Mouse (Mus musculus): ENCODE results near the gene Srcin1. TPM values are rescaled to one million over a fixed set of nuclear protein-coding genes. Genes with fewer than 3 reads are reported as not detected.

Srcin1 gene
- polyA plus RNA-seq, 1 experiment, result 0.18 TPM

DNA sequence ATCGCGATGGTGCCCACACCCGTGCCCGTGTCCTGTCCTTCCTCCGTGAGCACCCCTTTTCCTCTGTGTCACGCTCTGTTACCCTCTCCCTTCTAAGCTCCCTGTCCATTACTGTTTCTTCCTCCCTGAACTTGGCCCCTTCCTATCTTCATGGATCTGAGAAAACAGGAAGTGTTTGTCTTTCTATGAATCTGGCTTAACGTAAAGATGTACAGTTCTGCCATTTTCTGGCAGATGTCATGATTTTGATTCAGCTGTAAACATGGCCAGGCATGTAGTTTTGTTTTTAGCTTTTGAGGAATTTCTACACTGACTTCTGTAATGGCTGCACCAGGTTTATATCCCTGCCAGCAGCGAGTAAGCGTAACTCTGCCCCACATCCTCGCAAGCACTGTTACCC, 96.9 kb downstream of the Srcin1 start:
- H3K4me1 ChIP-seq (ENCODE audit: control insufficient read depth, insufficient read depth, low read length), result peaks cover 7% of the 10 kb centered on the region
- H3K27ac ChIP-seq (ENCODE audit: insufficient read depth, low read length), result peak overlapping the region; percentile 1; the same call in 1 of the 2 replicates
- TF ChIP-seq CTCF (IDR thresholded peaks at IDR 0.05; ENCODE audit: borderline replicate concordance, insufficient read depth, low read length) (no peak), POLR2A (IDR thresholded peaks at IDR 0.05; ENCODE audit: low read depth, low read length) (no peak)
- no peak overlapping the region for H3K4me3 ChIP-seq (ENCODE audit: insufficient read depth, low read length)

DNA sequence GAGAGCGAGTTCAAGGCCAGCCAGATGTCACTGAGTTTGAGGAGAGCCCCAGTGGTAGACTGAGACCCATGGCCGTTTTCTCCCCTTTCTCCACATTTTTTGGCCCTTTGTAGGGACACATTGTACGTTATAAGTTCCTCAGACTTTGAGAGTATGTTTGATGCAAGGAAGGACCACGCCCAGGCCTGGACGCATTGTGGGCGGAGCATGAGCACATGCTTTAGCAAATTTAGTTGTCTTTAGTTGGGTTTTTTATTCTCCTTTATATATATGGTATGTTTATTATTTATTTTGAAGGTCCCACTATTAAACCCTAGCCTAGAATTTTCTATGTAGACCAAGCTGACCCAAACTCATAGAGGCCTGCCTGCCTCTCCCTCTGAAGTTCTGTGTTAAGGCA, 97.6 kb downstream of the Srcin1 start:
- peaks cover 7% of the 10 kb centered on the region for H3K4me1 ChIP-seq (ENCODE audit: control insufficient read depth, insufficient read depth, low read length)
- H3K4me3 ChIP-seq (ENCODE audit: insufficient read depth, low read length), result no peak overlapping the region
- no peak for TF ChIP-seq POLR2A (IDR thresholded peaks at IDR 0.05; ENCODE audit: low read depth, low read length)
- TF ChIP-seq CTCF (IDR thresholded peaks at IDR 0.05; ENCODE audit: borderline replicate concordance, insufficient read depth, low read length), result no peak
- no peak overlapping the region for H3K27ac ChIP-seq (ENCODE audit: insufficient read depth, low read length)

DNA sequence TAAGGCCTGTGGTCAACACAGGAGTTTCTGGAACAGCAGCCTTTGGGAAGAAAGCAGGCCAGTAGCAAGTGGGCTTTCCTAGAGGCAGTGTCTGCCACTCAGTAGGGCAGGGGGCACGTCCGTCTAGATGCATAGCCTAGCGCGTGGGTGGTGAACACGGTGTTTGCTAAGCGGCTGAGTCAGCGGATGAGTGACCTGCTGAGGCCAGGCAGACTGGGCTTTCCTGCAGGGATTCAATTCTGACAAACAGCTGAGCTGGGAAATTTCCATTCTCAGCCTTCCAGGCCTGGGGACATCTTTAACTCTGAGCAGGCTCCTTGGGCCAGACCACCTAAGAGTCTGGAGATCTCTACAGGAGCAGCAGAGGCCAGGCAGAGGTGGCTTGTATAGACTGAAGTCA, 98.6 kb downstream of the Srcin1 start:
- Histone ChIP-seq H3K27ac (ENCODE audit: insufficient read depth, low read length) (peak overlapping the region; percentile 25; the same call in 1 of the 2 replicates), H3K4me3 (ENCODE audit: insufficient read depth, low read length) (no peak overlapping the region), H3K4me1 (ENCODE audit: control insufficient read depth, insufficient read depth, low read length) (peaks cover 7% of the 10 kb centered on the region)
- no peak for TF ChIP-seq CTCF (IDR thresholded peaks at IDR 0.05; ENCODE audit: borderline replicate concordance, insufficient read depth, low read length)
- no peak for TF ChIP-seq POLR2A (IDR thresholded peaks at IDR 0.05; ENCODE audit: low read depth, low read length)

DNA sequence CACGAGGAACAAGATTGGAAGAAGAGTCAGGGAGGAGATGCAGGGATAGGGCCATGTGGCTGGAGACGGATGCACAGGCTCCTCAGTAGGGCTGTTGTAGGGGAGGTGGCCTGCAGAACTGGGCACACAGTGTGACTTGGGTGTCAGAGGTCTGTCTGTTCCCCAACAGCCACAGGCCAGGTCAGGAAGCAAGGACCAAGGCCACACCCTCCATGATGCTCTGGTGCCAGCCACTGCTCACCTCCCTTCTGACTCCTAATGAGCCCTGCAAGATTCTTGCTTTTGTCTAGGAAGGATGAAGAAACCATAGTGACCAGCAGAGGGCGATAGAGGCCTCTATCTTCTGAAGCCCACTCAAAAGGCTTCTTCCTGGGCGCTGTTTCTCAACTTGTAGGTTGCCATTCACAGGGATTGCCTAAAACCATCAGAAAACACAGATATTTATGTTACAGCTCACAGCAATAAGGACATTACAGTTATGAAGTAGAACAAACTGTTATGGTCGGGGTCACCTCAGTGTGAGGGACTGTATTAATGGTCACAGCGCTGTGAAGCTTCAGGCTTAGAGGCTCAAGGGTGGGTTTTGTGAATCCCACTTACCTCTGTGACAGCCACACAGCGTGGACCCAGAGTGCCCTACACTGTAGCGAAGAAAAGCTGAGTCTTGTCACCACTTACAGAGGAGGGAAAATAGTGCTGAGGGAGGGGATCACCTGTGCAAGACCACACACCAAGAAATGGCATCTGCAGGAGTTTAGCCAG, 99.5 kb downstream of the Srcin1 start:
- Histone ChIP-seq H3K27ac (ENCODE audit: insufficient read depth, low read length) (peak overlapping the region; percentile 3; the same call in 1 of the 2 replicates), H3K4me1 (ENCODE audit: control insufficient read depth, insufficient read depth, low read length) (peaks cover 7% of the 10 kb centered on the region)
- no peak for TF ChIP-seq POLR2A (IDR thresholded peaks at IDR 0.05; ENCODE audit: low read depth, low read length)
- TF ChIP-seq CTCF (IDR thresholded peaks at IDR 0.05; ENCODE audit: borderline replicate concordance, insufficient read depth, low read length), result 0 out of 2 replicates have a peak, but pooled peaks have one; percentile 6

DNA sequence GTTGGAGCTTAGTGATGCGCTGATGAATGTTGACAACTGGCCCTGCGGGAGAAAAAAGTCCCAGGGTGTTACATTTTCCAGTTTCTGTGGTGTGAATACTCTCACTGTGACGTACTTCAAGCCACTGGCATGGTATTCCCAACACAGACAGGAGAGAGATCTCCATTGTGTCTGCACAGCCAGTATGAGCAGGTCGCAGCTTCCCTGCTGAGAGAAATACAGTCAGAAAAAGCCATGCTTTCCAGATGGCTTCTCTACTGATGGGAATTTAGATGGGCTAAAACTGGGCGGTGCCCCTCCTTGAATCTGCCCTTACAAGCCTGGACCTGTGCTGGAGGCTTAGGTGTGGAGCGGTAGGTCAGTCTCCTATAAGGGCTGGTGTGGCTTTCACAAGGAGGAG, 104.7 kb downstream of the Srcin1 start:
- no peak overlapping the region for H3K4me3 ChIP-seq (ENCODE audit: insufficient read depth, low read length)
- TF ChIP-seq CTCF (IDR thresholded peaks at IDR 0.05; ENCODE audit: borderline replicate concordance, insufficient read depth, low read length), result no peak
- no peak for TF ChIP-seq POLR2A (IDR thresholded peaks at IDR 0.05; ENCODE audit: low read depth, low read length)
- no peaks in the 10 kb centered on the region for H3K4me1 ChIP-seq (ENCODE audit: control insufficient read depth, insufficient read depth, low read length)
- H3K27ac ChIP-seq (ENCODE audit: insufficient read depth, low read length), result no peak overlapping the region

More for the DNA sequence above, 99.5 kb downstream of the Srcin1 start:
- no peak overlapping the region for H3K4me3 ChIP-seq (ENCODE audit: insufficient read depth, low read length)

DNA sequence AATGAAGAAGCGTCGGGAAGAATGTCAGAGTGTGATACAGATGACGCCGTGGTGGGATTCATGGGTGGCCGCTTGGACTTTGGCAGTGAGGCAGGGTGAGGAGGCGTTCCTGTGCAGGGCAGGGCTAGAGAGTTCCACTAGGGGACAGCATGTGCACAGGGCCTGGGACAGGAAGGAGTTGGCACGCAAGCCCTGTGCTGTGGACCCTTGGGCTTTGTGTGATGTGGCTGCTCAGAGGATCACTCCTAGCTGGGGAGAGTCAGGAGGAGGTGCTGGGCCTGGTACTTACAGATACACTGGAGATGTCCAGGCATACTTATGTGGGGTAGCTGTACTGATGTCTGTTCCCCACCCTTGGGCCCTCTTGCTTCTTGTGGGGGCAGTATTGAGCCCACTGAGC, 106.2 kb downstream of the Srcin1 start:
- Histone ChIP-seq H3K4me1 (ENCODE audit: control insufficient read depth, insufficient read depth, low read length) (no peaks in the 10 kb centered on the region), H3K4me3 (ENCODE audit: insufficient read depth, low read length) (no peak overlapping the region), H3K27ac (ENCODE audit: insufficient read depth, low read length) (no peak overlapping the region)
- TF ChIP-seq POLR2A (IDR thresholded peaks at IDR 0.05; ENCODE audit: low read depth, low read length), result no peak
- TF ChIP-seq CTCF (IDR thresholded peaks at IDR 0.05; ENCODE audit: borderline replicate concordance, insufficient read depth, low read length), result peak; percentile 15; the same call in 1 of the 2 replicates

DNA sequence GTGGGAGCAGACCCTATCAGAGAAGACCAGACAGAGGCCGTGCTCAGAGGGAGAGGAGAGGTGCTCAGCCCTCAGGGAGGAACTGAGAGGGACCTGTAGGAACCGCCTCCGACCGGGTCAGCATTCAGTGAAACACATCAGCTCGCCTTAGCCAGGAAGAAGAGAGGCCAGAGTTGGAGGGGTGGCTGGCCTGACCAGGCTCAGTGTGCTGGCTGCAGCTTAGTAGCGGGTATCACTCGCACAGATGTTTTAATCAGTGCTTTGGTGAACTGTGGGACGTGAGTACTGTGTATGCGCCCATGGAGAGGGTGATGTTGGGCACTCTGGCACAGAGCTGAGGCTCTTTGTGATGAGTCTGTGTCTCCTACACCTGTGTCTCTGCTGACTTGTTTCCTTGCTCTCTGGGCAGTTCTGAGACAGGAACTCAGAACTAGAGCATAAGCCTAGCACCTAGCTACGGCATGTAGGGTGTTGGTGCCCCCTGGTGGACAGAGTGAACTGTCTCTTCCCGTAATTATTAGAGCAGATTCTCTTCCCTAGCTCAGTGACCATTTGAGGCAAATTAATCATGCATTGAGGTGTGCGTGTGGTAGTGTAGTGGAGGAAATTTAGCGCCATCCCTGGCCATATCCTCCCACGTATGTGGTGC, 107.2 kb downstream of the Srcin1 start:
- Histone ChIP-seq H3K27ac (ENCODE audit: insufficient read depth, low read length) (no peak overlapping the region), H3K4me1 (ENCODE audit: control insufficient read depth, insufficient read depth, low read length) (no peaks in the 10 kb centered on the region), H3K4me3 (ENCODE audit: insufficient read depth, low read length) (no peak overlapping the region)
- TF ChIP-seq CTCF (IDR thresholded peaks at IDR 0.05; ENCODE audit: borderline replicate concordance, insufficient read depth, low read length) (peak; percentile 92), POLR2A (IDR thresholded peaks at IDR 0.05; ENCODE audit: low read depth, low read length) (no peak)

DNA sequence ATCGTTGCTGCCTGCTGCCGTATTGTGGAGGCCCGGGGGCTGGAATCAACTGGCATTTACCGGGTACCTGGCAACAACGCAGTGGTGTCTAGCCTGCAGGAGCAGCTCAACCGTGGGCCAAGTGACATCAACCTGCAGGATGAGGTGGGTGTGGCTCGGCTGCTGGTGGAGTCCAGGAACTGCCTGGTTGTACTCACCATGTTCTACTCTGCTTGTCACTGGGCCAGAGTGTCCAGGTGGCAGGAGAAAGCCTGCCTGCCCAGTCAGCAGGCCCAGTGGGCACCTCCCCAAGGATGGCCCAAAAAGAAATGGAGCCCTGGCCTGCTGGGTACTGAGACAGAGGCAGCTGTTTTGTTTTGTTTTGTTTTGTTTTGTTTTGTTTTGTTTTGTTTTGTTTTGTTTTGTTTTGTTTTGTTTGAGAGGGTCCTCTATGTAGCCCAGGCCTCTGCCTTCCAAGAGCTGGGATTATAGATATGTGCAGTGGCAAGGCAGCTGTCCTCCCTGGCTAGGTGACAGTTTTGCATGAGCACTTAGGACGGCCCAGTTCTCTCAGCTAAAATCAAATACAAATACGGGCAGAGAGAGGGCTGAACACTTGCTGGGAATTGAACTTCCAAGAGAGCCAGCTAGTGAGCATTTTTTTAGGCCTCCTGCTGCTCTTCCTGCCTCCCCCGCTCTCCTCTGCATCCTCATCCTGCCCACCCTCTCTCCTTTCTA, 109.4 kb downstream of the Srcin1 start:
- H3K4me1 ChIP-seq (ENCODE audit: control insufficient read depth, insufficient read depth, low read length), result no peaks in the 10 kb centered on the region
- H3K4me3 ChIP-seq (ENCODE audit: insufficient read depth, low read length), result no peak overlapping the region
- TF ChIP-seq CTCF (IDR thresholded peaks at IDR 0.05; ENCODE audit: borderline replicate concordance, insufficient read depth, low read length) (no peak), POLR2A (IDR thresholded peaks at IDR 0.05; ENCODE audit: low read depth, low read length) (no peak)
- H3K27ac ChIP-seq (ENCODE audit: insufficient read depth, low read length), result no peak overlapping the region

DNA sequence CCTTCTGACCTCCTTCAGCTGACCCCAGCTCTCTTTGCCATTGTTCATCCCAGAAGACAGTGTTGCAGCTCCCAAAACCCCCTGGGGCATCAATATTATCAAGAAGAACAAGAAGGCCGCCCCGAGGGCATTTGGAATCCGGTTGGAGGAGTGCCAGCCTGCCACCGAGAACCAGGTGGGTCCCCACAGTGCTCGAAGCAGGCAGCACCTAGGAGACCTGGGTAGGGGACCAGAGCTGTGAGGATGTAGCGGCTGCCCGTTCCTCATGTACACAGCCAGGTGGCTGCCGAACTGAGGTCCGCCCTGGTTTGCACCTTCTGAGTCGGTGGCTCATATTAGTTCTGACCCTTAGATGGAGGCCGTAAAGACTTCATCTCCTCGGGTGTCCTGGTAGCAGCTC, 110.0 kb downstream of the Srcin1 start:
- Histone ChIP-seq H3K4me3 (ENCODE audit: insufficient read depth, low read length) (no peak overlapping the region), H3K4me1 (ENCODE audit: control insufficient read depth, insufficient read depth, low read length) (no peaks in the 10 kb centered on the region), H3K27ac (ENCODE audit: insufficient read depth, low read length) (no peak overlapping the region)
- TF ChIP-seq CTCF (IDR thresholded peaks at IDR 0.05; ENCODE audit: borderline replicate concordance, insufficient read depth, low read length) (no peak), POLR2A (IDR thresholded peaks at IDR 0.05; ENCODE audit: low read depth, low read length) (no peak)

Measured in embryonic fibroblast, embryonic 13.5 days (primary cell).